Mouse (Mus musculus) CH12.LX (cell line): ENCODE data around the gene C77080.
A peak's percentile ranks its signal among the peaks of the same experiment; 100 is the strongest.

Source experiments
- BHLHE40 ChIP-seq: IDR thresholded peaks from 2 replicates; pipeline ENCODE4 v1.6.1; 2011; ENCODE audit warnings: mild to moderate bottlenecking, low read depth, low read length, improper control_type of control experiment
- CTCF ChIP-seq, 2 experiments: IDR thresholded peaks in 1 of 2; conservative IDR thresholded peaks in 1 of 2; 2 replicates each; pipeline ENCODE4 v1.5.1; 2011 to 2012; ENCODE audit warnings: low read depth in 2 of 2, low read length in 2 of 2, improper control_type of control experiment in 1 of 2, inconsistent platforms in 1 of 2, mild to moderate bottlenecking in 1 of 2, moderate library complexity in 1 of 2

DNA sequence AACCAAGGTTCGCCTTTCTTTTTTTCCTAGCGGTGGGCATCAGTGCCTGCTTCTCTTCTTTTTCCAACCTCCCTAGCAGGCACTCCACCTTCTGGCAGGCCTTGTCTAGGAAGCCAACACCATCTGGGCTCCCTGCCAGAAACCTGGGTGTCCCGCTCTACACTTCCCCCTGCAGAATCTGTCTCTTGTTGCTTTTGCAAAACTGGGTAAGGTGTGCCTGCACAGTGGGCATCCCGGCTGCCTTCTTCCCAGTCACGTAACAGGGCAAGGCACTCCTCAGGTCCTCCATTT is 11.5 kb upstream of the C77080 start:
- TF ChIP-seq CTCF (conservative IDR thresholded peaks at IDR 0.05 in 1 of 2, IDR thresholded peaks at IDR 0.05 in 1 of 2; ENCODE audit: low read depth in 2 of 2, low read length in 2 of 2) (peak in 1 of 2 experiments; percentile 30; a peak in 2 of 4 replicates), BHLHE40 (no peak)
